Mouse (Mus musculus) naive thymus-derived CD4-positive, alpha-beta T cell, adult 2 months (primary cell): ENCODE measurements at regions not wholly inside any gene's neighbourhood (a gene's known extent, or its start where the extent isn't known, plus 50 kb on each side); places are given as distances from the start of the nearest gene placed in this dataset.
"Not testable (repeated sequence)": the region's sequence is repeated elsewhere in the genome, so short reads cannot be mapped to it uniquely, and the experiment has no call there.

Source experiments
- DNase-seq: peaks from one replicate; pipeline ENCODE4 v3.0.0-alpha.2; 2011; ENCODE audit warnings: low read depth

- DNase-seq, result no peak
These were observed 148.7 kb upstream of the Cwc22 start for GRCm38 (mm10) chr2:78094921-78095320.

- DNase-seq, result no peak
These were observed 118.3 kb upstream of the Cwc22 start for GRCm38 (mm10) chr2:78064321-78065037.

GRCm38 (mm10) chr2:78059801-78060416 lies 113.7 kb upstream of the Cwc22 start:
- no peak for DNase-seq

- no peak for DNase-seq
These were observed 112.8 kb upstream of the Cwc22 start for GRCm38 (mm10) chr2:78058988-78059387.

- DNase-seq, result no peak
These were observed 107.7 kb upstream of the Cwc22 start for GRCm38 (mm10) chr2:78053910-78054309.

- DNase-seq, result no peak
These were observed 104.4 kb upstream of the Cwc22 start for GRCm38 (mm10) chr2:78050542-78050941.

GRCm38 (mm10) chr2:78049248-78049874 lies 103.2 kb upstream of the Cwc22 start:
- peak; percentile 48 for DNase-seq

- DNase-seq, result no peak
These were observed 102.5 kb upstream of the Cwc22 start for GRCm38 (mm10) chr2:78048706-78049055.

- DNase-seq, result peak; percentile 54
These were observed 102.0 kb upstream of the Cwc22 start for GRCm38 (mm10) chr2:78048030-78048705.

- peak; percentile 13 for DNase-seq
These were observed 81.1 kb upstream of the Cwc22 start for GRCm38 (mm10) chr2:78027319-78027718.

- DNase-seq, result no peak
These were observed 80.6 kb upstream of the Cwc22 start for GRCm38 (mm10) chr2:78026808-78027207.

GRCm38 (mm10) chr2:78025651-78026435 lies 79.7 kb upstream of the Cwc22 start:
- no peak for DNase-seq

- no peak for DNase-seq
These were observed 78.9 kb upstream of the Cwc22 start for GRCm38 (mm10) chr2:78024981-78025565.

- DNase-seq, result no peak
These were observed 77.9 kb upstream of the Cwc22 start for GRCm38 (mm10) chr2:78023916-78024685.

GRCm38 (mm10) chr2:78023416-78023815 lies 77.2 kb upstream of the Cwc22 start:
- no peak for DNase-seq

- DNase-seq, result no peak
These were observed 76.6 kb upstream of the Cwc22 start for GRCm38 (mm10) chr2:78022756-78023155.

- DNase-seq, result no peak
These were observed 75.7 kb upstream of the Cwc22 start for GRCm38 (mm10) chr2:78021905-78022304.

- no peak for DNase-seq
These were observed 75.3 kb upstream of the Cwc22 start for GRCm38 (mm10) chr2:78021356-78021900.

- no peak for DNase-seq
These were observed 74.3 kb upstream of the Cwc22 start for GRCm38 (mm10) chr2:78020516-78020915.

- DNase-seq, result no peak
These were observed 73.7 kb upstream of the Cwc22 start for GRCm38 (mm10) chr2:78019916-78020315.

- not testable (repeated sequence) for DNase-seq
These were observed 66.3 kb upstream of the Cwc22 start for GRCm38 (mm10) chr2:78012441-78012840.
